Mouse (Mus musculus) retina, embryonic 14.5 days (tissue): ENCODE results near the gene Ric8a.
"Not testable (repeated sequence)": the region's sequence is repeated elsewhere in the genome, so short reads cannot be mapped to it uniquely, and the experiment has no call there.

ENCODE experiments used
- DNase-seq: peaks from one replicate; pipeline ENCODE4 v3.0.0-alpha.2; 2015; ENCODE audit warnings: low spot score

Gene Ric8a

DNA sequence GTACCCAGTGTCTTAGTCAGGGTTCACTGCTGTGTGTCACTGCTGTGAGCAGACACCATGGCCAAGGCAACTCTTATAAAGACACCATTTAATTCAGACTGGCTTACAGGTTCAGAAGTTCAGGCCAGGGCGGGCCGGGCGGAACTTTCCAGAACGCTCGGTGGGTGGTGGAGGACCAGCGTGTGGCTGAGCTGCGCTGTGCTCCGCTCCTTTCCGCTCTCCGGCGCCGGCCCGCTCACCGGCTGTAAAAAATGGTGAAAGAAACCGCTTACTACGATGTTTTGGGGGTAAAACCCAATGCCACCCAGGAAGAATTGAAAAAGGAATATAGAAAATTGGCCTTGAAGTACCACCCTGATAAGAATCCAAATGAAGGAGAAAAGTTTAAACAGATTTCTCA lies 33.9 kb downstream of the Ric8a start:
- DNase-seq, result not testable (repeated sequence)

DNA sequence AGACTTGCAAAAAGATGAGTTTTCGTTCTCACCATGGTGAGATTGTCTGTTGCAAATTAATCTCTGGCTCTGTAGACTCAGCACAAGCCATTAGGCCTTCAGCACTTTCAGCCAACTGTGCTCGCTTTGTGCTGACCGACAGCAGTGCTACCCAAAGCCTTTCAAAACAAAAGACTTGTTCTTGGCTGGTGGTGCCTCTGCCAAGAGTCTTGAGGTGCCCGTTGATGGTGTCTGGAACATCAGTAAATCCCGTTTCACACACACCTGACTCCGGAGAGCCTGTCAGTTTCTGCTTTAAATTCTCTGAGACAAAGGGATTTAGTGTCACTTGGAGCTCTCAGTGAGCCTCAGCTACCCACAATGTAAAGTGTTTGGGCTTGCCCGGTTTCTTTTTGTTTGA lies 37.3 kb downstream of the Ric8a start:
- no peak for DNase-seq

GRCm38 (mm10) chr7:140894611-140895010 lies 37.9 kb downstream of the Ric8a start:
- DNase-seq, result no peak

DNA sequence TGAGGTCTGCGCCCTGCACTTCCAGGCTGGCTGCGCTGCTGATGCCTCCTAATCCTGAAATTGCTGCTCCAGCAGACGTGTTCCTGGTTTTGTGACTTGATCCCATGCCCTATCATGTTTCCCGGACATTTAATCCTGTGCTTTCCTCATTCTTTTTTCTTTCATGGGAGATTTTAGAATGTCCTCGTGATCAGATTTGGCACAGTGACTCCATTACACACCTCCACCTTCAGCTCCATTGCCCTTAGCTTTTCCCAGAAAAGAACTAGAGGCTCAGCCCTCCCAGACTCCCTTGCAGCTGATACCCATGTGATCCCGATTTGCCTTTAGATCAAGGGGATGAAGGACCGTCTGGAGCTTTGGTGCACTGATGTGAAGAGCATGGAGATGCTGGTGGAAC lies 41.1 kb downstream of the Ric8a start:
- no peak for DNase-seq

- no peak for DNase-seq
Observed at GRCm38 (mm10) chr7:140899121-140899520, 42.4 kb downstream of the Ric8a start.

- DNase-seq, result no peak
Observed at GRCm38 (mm10) chr7:140900220-140900619, 43.5 kb downstream of the Ric8a start, which contains the start of gene Cox8b. Cox8b (minus strand) TSS chr7:140900446.

GRCm38 (mm10) chr7:140902036-140902875 lies 45.5 kb downstream of the Ric8a start:
- no peak for DNase-seq

DNA sequence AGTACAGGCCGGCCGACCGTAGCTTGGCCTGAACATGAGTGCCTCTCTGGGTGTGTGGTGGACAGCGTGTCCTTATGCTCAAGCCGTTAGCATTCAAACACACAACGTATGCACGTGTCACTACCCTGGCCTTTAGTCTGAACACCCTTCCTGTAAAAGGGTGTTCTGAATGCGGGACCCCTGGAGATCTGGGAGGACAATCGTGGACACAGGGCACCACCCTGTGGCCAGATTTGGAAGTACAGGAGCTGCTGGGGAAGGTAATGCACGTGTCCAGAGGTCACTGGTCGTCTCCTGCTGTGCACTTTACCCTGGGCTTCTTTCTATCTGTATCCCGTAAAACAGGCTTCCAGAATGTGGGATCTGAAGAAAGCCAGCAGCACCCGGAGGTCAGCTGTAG lies 46.5 kb downstream of the Ric8a start:
- peak; percentile 86 for DNase-seq

GRCm38 (mm10) chr7:140905642-140906081 lies 48.9 kb downstream of the Ric8a start:
- no peak for DNase-seq

GRCm38 (mm10) chr7:140907131-140907530 lies 50.4 kb downstream of the Ric8a start:
- DNase-seq, result no peak

GRCm38 (mm10) chr7:140907697-140908096 lies 50.9 kb downstream of the Ric8a start:
- no peak for DNase-seq

GRCm38 (mm10) chr7:140908181-140908580 lies 51.4 kb downstream of the Ric8a start:
- no peak for DNase-seq

DNA sequence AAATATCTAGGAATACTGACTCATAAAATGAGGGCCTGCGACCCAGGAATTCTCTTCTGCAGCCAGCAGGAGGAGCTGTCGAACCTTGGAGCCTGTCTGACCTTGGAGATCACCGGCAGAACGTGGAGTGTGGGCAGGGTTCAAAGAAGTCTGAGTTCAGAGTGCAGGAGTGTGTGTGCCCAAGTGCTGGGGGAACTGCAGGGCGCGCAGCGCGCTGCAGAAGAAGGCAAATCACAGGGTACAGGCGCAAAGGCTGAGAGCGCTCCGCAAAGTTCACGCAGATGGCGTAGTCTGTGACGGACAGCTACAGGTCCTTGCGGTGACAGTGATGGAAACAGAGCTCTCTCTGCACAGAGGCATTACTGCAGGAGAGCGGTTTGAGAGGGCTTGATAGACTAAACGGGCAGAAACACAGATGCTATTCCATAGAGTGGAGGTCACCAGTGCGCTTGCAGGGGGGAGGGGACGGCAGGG lies 51.9 kb downstream of the Ric8a start:
- DNase-seq, result peak; percentile 88

GRCm38 (mm10) chr7:140912293-140912692 lies 55.5 kb downstream of the Ric8a start:
- no peak for DNase-seq

DNA sequence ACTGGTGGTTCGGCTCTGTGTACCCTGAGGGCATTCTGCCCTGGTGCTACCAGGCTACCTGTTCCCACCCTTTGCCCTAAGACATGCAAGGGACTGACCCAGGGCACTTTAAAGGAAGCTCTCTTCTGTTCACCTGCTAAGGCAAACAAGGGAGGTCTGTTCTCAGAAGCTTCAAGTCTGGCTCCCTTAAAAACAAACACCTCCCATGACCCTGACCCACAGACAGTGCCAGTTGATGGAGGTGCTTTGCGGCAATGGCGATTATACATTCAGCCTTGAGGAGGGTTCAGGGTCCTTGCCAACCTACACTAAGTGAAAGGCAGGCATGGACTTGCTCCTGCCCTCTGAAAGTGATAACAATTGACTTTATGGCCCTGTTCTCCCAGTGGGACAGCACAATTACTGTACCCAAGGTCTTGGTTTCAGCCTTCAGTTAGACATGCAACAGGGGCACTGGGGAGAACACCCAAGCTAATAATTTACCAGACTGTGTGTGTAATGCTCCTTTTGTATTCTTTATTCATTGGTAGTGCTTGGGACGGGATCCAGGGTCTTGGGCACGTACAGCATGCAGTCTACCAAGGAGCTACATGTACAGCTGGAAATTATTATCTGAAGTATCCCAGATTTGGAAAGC lies 56.2 kb downstream of the Ric8a start:
- no peak for DNase-seq
